Mouse (Mus musculus) lung, postnatal 25 days (tissue): Measurements from ENCODE around the gene Brinp1.
"Not testable (repeated sequence)": the region's sequence is repeated elsewhere in the genome, so short reads cannot be mapped to it uniquely, and the experiment has no call there.

ENCODE experiments used
- DNase-seq: peaks from one replicate; pipeline ENCODE4 v3.0.0; 2022; ENCODE audit warnings: low spot score

Brinp1 gene

DNA sequence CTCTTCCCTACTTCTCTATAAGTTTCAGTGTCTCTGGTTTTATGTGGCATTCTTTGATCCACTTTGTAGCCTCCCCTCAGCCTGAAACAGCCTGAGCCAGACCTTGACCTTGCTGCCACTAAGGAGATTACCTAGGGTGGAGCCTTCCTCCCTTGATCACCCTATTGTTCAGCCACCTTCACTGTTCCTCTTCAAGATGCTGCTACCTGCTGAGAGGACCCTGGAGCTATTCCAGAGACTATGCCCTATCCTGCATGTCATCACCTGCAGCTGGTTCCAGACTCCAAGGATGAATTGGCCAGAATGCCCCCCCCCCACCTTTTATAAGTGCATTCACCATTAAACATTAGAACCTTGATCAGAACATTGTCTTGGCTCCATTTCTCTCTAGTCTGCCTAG is 140.2 kb downstream of the Brinp1 start:
- DNase-seq, result not testable (repeated sequence)

DNA sequence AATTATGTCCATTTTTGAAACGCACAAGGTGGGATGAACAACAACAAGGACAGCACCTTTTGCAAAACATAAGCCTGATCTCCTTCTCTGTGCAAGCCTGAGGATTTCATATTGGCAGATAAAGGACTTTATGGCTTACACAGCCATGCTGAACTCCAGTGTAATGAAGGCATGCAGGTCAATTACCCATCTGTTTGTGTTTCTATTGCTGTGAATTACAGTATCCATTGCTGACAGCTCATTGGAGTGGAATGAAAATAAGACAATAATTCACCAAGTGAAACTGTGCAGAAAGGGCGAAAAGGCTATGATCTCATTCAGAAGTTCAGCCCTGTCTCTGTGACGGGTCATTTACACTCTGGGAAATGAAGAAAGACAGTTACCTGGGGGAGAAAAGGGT is 147.7 kb downstream of the Brinp1 start:
- no peak for DNase-seq

DNA sequence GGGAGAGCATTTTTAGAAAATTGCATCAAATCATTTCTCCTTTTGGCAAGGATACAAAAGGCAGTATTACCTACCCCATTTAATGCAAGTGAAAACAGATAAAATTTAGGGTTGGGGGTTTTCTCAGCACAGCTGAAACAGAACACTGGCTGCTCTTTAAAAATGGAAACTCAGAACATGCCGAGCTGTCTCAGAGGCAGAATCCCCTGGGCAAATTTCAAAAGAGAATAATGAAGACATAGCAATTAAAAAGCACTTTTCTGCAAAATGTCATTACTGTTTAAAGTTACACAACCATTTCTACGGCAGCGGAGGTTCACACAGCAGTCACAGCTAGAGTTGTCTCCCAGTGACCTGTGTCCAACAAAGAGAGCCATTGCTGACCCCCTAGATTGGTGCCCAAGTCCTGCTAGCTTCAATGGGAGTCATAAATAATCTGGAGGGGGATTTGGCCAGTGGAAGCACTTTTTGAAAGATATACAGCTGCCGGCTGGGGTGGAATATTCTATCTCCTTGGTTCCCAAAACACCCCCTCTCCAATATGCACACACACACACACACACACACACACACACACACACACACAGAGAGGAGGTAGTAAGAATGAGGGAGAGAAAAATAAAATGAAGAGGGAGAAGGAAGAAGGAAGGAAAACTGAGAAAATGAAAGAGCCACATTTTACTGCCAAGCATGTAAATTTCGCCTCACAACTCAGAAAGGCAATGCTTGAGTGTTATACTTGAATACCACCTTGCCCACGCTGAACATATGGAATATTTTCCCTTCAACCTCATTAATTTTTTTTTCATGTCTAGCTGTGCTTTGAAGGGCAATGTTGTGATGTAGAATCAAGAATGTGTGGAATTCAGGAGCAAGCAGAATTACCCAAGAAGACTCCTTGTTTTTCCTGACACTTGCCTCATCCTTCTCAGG is 152.0 kb downstream of the Brinp1 start:
- DNase-seq, result no peak

- no peak for DNase-seq
Measured at GRCm38 (mm10) chr4:68790003-68790402, 164.2 kb downstream of the Brinp1 start.

- no peak for DNase-seq
Measured at GRCm38 (mm10) chr4:68788477-68788999, 165.7 kb downstream of the Brinp1 start.

DNA sequence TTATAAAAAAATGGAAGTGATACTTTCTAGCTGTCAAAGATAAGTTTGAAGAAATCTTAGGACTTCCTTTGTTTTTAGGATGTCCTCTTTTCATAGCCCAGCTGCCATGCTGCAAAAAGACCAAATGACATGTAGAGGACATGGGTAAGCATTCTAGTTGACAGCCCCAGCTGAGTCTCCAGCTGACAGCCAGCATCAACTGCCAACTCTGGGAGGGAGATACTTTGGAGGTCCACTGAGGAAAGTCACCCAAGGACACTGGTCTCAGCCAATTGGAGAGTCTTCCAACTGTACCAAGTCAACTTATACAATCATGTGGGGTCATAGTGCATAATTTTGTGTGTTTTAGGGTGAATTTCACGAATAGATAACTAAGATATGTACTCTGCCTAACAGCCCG is 166.6 kb downstream of the Brinp1 start:
- no peak for DNase-seq

DNA sequence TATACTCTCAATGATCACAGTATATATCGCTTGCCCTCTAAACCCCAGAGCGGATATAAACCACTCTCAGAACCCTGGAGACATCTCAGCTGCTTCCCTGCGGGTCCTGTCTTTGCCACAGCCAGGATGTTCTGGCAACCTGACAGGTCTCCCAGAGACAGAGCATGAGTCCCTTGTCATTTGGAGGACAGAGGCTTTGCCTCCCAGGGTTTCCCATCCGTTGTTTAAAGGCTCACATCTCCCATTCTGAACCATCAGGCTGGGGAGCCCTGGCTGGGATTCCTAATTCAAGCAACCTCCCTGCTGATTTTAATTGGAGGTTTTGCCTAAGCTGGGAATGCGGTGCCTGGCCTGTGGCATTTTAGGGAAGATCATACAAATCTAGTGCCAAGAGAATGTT is 185.9 kb downstream of the Brinp1 start:
- DNase-seq, result no peak

DNA sequence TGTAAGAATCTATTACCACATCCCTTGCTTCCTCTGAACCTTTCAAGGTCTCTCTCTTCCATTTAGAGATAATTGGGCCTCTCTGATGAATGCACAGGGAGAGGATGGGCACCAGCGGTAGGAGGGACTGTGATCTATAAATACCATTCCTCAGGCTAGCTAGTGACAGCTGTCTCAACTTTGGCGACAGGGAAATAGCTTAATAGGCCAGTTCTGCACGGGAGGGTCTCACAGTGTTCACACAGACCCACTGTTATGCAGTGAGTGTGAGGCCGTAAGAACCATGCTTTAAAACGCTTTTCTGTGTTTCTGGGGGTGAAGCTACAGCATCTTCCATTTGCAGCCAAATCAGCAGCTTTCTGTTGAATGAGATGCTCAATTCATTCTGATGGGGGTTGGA is 186.8 kb downstream of the Brinp1 start:
- DNase-seq, result no peak

DNA sequence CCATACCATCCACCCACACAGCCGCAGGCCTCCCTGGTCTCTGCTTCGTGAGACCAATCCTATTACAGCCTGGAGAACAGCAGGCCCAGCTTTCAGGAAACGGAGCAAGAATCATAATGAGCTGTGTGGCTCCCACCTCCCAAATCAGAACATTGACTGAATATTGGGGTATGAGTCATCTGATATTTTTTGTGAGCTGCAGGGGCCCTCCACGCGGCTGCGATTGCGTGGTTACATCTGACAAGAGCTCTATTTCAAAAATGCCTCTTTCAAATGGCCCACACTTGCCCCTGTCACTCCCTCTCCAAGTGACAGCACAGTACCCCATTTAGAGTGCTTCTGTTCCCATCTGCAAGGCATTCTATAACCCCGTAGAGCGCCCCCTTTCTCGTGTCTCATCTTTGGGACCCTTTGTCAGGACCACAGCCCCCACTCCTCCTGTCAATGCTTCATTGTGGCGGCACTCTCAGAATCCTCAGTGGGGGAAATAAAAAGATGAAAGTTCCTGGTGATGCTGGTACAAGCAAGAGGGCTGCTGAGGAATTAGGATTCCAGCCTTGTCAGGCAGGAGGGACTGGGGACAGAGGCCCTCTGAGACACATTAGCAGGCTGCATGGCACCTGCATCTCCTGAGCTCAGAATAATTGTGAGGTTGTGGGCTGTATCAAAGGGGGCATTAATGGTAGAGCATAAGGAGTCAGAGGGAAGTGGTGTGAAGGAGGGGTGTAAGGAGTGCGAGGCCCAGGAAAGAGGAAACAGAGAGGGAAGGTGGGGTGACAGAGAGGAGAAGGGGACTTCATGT is 188.2 kb downstream of the Brinp1 start:
- DNase-seq, result no peak

DNA sequence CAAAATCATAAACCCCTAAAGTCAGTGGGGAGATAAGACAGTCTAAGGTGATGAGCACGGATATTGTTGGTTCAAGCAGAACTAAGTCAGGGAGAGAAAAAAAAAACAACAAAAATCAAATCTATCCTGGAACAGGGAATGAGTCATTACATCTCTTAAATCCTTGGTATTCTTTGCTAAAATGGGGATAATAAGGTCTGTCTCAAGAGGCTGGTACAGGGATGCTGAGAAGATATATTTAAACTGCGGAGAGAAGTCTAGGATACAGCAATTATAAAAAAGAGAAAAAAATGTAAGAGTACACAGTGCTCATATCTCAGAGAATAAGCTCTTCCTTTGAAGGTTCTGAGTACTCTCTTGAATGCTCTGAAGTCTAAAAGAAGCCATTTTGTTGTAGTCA is 189.3 kb downstream of the Brinp1 start:
- no peak for DNase-seq

DNA sequence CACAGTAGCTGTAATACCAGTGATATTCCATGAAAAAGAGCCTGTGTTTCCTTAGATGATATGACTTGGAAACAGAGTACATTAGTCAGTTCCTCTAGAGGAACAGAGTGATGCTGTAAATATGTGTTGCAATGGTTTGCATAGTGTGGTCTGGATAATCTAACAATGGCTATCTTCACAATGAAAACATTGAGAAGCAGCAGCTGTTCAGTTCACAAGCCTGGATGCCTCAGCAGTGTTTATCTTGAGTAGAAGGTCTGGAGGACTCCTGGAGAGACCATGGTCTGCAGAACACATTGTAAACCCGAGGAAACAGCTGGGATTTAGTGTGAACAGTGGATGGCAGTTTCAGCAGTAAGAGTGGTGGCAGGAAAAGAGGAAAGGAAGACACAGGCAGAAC is 233.2 kb downstream of the Brinp1 start:
- no peak for DNase-seq
